Mouse (Mus musculus) brown adipose tissue, adult 24 weeks (tissue): ENCODE results near the gene Sept11. TPM values are rescaled to one million over a fixed set of nuclear protein-coding genes. Genes with fewer than 3 reads are reported as not detected.

ENCODE experiments used
- H3K27ac ChIP-seq: fragments of 200-500 bp; replicated peaks from 2 replicates; pipeline ENCODE4 v1.5.1; 2012; ENCODE audit warnings: low read depth, mild to moderate bottlenecking, low read length
- H3K4me1 ChIP-seq: fragments of 200-500 bp; 2 replicates; pipeline ENCODE4 v1.6.1; 2012; ENCODE audit warnings: low read length, mixed read lengths; ENCODE audit not compliant: control insufficient read depth, insufficient read depth, insufficient read length
- H3K4me3 ChIP-seq: fragments of 200-500 bp; 2 replicates; pipeline ENCODE4 v1.5.1; 2012; ENCODE audit warnings: low read depth, mild to moderate bottlenecking, low read length, moderate library complexity; ENCODE audit not compliant: insufficient read depth
- polyA plus RNA-seq: library from polyadenylated mRNA; stranded (reverse); fragments of >200 nt; gene quantifications from 2 replicates; pipeline ENCODE4 v1.2.4, GENCODE M21; 2012; ENCODE audit not compliant: missing spikeins, insufficient read depth, insufficient read length

Sept11 gene
- polyA plus RNA-seq, 1 experiment: 17.2 TPM

- H3K4me3 ChIP-seq: peak within 1 kb of the TSS; percentile 92
- no peaks in the 10 kb centered on the region for H3K4me1 ChIP-seq
- H3K27ac ChIP-seq: peak within 1 kb of the TSS; percentile 99
Observed at GRCm38 (mm10) chr5:93206109-93207005, 113.1 kb downstream of the Sept11 start, which contains the start of the genes Ccni and 2010109A12Rik. TSS of gene Ccni (minus strand) at chr5:93206495. TSS of gene 2010109A12Rik (plus strand) at chr5:93206518.

GRCm38 (mm10) chr5:93207006-93207348 is 113.7 kb downstream of the Sept11 start:
- Histone ChIP-seq H3K4me3 (peak overlapping the region; percentile 42), H3K27ac (peak overlapping the region; percentile 60), H3K4me1 (no peaks in the 10 kb centered on the region)

- no peak overlapping the region for H3K27ac ChIP-seq
- H3K4me1 ChIP-seq: no peaks in the 10 kb centered on the region
- H3K4me3 ChIP-seq: no peak overlapping the region
Observed at GRCm38 (mm10) chr5:93207555-93207954, 114.3 kb downstream of the Sept11 start.

DNA sequence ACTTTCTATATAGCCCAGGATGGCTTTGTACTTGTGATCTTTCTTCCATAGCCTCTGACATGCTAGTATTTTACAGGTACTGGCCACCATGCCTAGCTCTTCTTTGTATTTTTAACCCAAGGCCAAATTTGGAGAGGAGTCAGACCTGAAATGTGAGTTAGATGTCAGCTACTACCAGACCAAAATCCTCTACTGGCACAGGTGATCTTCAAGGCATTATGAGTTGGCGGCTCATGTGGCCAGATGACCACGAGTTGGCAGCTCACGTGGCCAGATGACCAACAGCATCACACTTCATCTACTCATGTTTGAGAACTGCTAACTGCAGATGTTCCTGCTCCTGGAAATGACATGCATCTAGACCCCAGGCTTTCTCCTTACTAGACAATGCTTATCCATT is 125.1 kb downstream of the Sept11 start:
- no peak overlapping the region for H3K27ac ChIP-seq
- no peaks in the 10 kb centered on the region for H3K4me1 ChIP-seq
- no peak overlapping the region for H3K4me3 ChIP-seq

- Histone ChIP-seq H3K4me3 (peak overlapping the region; percentile 44; the same call in 1 of the 2 replicates), H3K4me1 (no peaks in the 10 kb centered on the region), H3K27ac (0 out of 2 replicates have a peak overlapping the region, but pooled peaks have one; percentile 52)
Observed at GRCm38 (mm10) chr5:93221661-93222060, 128.4 kb downstream of the Sept11 start.

- H3K4me1 ChIP-seq: no peaks in the 10 kb centered on the region
- no peak overlapping the region for H3K27ac ChIP-seq
Observed at GRCm38 (mm10) chr5:93224549-93224948, 131.3 kb downstream of the Sept11 start.

More at GRCm38 (mm10) chr5:93224549-93224948, 131.3 kb downstream of the Sept11 start:
- no peak overlapping the region for H3K4me3 ChIP-seq

Other genes with a start within 250 kb of the Sept11 start
- gene Sowahb, start 48.4 kb upstream of the Sept11 start, polyA plus RNA-seq: not detected in 2 replicates
- 180 and 268 TPM in 2 replicates for gene Ccni, start 113.1 kb downstream of the Sept11 start, polyA plus RNA-seq
- gene 2010109A12Rik, start 113.1 kb downstream of the Sept11 start, polyA plus RNA-seq: 3.3 and 4.9 TPM in 2 replicates
- 29.9 and 44.3 TPM in 2 replicates for gene Ccng2, start 173.8 kb downstream of the Sept11 start, polyA plus RNA-seq